Mouse (Mus musculus) CD4-positive, CD25-positive, alpha-beta regulatory T cell, adult 2 months (primary cell): ENCODE results near the gene Zfx.

ENCODE experiments used
- DNase-seq: peaks from one replicate; pipeline ENCODE4 v3.0.0-alpha.2; 2012; ENCODE audit warnings: low read depth, low spot score

Zfx gene

DNA sequence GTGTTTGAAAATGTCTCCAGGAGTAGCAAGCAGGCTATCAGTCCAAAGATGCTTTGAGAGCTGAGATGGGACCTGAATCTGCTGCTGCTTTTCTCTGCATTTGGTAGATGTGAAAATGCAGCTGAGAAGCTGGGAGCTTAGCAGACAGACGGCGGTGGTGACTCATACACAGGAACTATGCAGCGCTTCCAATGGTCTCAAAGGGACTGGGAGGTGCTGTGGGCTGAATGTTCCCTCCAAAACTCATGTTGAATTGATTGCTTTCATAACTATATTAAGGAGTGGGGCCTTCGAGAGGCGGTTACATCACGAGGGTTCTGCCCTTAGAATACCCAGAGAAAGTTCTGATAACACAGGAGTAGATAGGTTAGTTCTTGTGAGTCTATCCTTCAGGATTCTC lies 62.3 kb downstream of the Zfx start:
- no peak for DNase-seq

DNA sequence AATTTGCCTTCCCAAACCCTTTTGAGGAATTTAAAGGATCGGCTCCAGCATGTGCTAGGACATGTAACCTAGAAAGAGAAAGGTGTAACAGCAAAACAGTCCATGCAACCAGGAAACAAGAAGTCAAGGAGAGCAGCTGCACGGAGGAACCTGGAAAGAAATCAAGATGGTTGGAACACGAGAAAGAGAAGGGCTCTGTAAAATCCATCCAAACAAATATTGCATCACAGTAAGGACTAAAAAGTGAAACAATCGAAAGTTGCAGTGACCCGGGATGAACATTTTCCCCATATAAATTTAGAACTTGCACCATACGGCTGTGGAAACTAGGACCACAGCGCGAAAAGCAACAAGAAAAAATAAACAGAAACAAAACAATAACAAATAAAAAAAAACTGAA lies 62.8 kb downstream of the Zfx start:
- DNase-seq, result no peak

DNA sequence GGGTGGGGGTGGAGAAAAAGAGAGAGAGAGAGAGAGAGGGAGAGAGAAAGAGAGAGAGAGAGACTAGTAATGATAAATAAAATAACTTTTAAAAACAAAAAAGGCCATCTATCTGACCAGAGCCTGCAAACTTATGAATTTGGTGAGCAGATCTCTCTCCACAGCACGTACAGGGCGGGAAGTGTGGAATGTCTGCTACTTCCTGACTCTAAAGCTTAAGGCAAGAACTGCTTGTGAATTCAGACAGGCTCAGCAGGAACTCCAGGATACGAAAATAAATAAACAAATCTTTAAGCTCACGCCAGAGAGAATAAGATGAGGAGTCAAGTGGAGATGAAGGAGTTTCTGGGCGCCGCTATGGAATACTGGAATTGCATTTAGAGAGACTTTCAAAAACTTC lies 64.8 kb downstream of the Zfx start:
- no peak for DNase-seq

DNA sequence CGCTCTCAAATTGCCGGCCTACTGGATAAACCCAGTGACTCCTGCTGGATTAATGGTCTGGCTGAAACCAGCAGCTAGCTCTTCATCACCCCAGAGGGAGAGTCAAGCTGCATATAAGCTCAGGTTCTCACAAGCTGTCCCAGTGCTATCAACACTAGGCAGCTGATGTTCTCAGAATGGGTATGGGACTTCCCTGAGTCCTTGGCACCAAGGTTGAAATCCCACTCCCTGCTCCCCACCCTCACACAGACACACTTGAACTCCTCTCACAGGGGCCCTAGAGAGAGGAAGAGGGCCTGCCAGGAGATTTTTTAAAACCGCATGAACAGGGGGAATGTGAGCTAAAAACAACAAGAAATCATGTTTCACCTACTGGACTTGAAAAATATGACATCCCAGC lies 74.5 kb downstream of the Zfx start:
- no peak for DNase-seq

DNA sequence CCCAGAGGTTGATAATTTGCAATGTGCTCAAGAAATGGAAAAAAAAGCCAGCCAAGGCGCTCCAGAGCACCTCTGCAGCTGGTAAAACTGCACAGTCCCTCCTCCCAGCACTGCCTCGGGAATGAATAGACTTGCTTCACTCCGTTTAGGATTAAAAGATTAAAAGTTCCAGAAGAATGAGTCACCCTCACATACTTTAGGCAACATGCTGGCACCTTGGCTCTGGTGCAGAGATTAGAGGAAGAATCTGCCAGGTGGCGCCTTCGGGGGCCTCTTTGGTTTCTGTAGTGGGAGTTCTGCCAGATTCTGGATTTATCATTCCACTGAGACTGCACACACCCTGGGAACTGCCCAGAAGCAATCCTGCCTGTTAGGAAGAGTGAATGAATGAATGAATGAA lies 75.5 kb downstream of the Zfx start:
- DNase-seq, result no peak

DNA sequence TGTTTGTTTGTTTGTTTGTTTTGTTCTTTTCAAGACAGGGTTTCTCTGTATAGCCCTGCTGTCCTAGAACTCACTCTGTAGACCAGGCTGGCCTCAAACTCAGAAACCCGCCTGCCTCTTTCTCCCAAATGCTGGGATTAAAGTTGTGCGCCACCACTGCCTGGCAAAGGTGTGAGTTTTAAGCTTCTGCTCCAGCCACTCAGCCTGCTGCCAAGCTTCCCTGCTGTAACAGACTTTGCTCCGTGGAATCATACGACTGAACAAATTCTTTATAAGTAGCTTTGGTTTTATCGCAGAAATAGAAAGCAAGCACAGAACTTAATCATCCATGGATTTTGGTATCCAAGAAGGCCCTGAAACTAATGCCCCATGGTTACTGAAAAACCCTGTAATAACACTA lies 76.1 kb downstream of the Zfx start:
- no peak for DNase-seq

DNA sequence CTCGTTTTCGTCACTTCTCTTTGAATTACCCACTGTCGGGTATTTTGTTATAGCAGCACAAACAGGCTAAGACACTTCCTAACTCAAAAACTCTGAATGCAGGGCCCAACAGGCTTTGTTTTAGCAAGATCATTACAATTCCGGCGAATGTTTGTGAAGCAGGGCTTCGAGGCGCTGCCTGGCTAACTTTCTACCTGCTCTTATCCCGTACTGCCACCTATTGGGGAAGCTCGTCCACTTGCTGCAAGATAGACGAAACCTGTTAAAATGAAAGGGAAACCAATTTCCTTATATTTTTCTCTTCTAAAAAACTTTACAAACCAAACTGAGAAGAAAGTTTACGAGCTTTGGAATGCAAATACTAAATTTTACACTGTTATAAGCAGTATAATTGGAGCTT lies 90.6 kb downstream of the Zfx start:
- DNase-seq, result peak; percentile 78

DNA sequence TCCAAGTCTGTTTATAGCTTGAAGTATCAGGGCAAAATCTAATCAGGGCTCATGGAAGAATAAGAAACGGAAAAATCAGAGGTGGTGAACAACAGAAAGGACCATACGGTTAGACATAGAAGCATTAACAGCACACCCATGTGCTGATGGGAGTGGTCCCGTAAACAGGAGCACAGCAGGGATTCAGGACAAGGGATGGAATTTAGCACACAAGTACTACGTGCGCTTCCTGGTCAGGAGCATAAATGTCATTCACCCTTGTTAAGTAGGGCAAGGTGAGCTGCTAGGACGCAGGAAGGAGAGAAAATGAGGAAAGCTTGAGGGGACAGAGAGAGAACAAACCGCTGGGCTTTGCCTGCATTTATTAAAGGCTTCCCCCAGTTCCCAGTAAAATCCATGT lies 93.4 kb downstream of the Zfx start:
- no peak for DNase-seq
